Mouse (Mus musculus) hindbrain, embryonic 14.5 days (tissue): Measurements from ENCODE around the gene Myom3. TPM values are rescaled to one million over a fixed set of nuclear protein-coding genes. Genes with fewer than 3 reads are reported as not detected.

Source experiments
- ATAC-seq: fragments of 200-750 bp; cut with Nextera tagmentation; 2 replicates; pipeline ENCODE4 v1.8.0; 2017; ENCODE audit warnings: moderate number of reproducible peaks, mild to moderate bottlenecking, moderate TSS enrichment, moderate library complexity; ENCODE audit not compliant: low FRiP score
- DNase-seq: peaks from one replicate; pipeline ENCODE4 v3.0.0-alpha.2; 2015; ENCODE audit warnings: low spot score
- H3K27ac ChIP-seq: fragments of 300-500 bp; sonication (generic); 2 replicates; pipeline ENCODE4 v1.5.1; 2014; ENCODE audit warnings: mild to moderate bottlenecking, moderate library complexity
- H3K27me3 ChIP-seq: fragments of 300-500 bp; sonication (generic); 2 replicates; pipeline ENCODE4 v1.6.1; 2014; ENCODE audit warnings: mild to moderate bottlenecking, low read length, mixed read lengths; ENCODE audit not compliant: control insufficient read depth, insufficient read depth
- H3K36me3 ChIP-seq: fragments of 300-500 bp; sonication (generic); replicated peaks from 2 replicates; pipeline ENCODE4 v1.6.1; 2014; ENCODE audit not compliant: control insufficient read depth, insufficient read depth
- H3K4me1 ChIP-seq: fragments of 300-500 bp; sonication (generic); replicated peaks from 2 replicates; pipeline ENCODE4 v1.6.1; 2014; ENCODE audit warnings: antibody characterized with exemption, low read length, mixed read lengths; ENCODE audit not compliant: control insufficient read depth, insufficient read depth
- H3K4me2 ChIP-seq: fragments of 300-500 bp; sonication (generic); replicated peaks from 2 replicates; pipeline ENCODE4 v1.6.1; 2014; ENCODE audit warnings: mild to moderate bottlenecking, moderate library complexity
- H3K4me3 ChIP-seq: fragments of 300-500 bp; sonication (generic); replicated peaks from 2 replicates; pipeline ENCODE4 v1.5.1; 2014; ENCODE audit warnings: mild to moderate bottlenecking, low read length
- H3K9ac ChIP-seq: fragments of 300-500 bp; sonication (generic); 2 replicates; pipeline ENCODE4 v1.6.1; 2014
- H3K9me3 ChIP-seq: fragments of 300-500 bp; sonication (generic); 2 replicates; pipeline ENCODE4 v1.6.1; 2016; ENCODE audit warnings: low read length; ENCODE audit not compliant: control insufficient read depth
- WGBS: fragments of 180-500 bp; shearing (Covaris S2); extraction: QIAGEN DNeasy Blood & Tissue Kit; methylation state at CpG from one replicate; pipeline ENCODE4 v1.1.7; 2014; 5-methylcytosine and 5-hydroxymethylcytosine counted together
- polyA plus RNA-seq: library from polyadenylated mRNA; unstranded; fragments of >200 nt; fragmentation: Nextera tagmentation; extraction: Ambion mirVana; gene quantifications from 2 replicates; pipeline ENCODE4 v1.2.1, GENCODE M21; 2014

Gene Myom3
- polyA plus RNA-seq, 1 experiment from 2014 or later, result 0.09 TPM

DNA sequence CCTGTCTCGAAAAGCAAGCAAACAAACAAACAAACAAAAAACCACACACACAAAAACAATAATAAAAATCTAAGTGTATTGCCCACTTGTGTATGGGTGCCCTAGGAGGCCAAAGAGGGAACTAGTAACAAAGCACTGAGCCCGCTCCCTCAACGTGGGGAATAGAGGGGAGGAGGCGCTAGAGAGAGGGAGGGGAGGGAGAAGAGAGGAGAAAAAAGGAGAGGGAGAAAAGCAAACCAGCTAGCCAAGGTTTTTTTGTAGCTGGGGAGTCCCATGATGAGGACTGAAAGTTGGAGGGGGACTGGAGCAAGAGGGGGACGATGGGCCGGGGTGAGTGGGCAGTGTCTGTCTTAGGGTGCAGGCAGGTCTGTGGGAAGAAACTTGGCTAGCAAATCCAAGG, 95.6 kb downstream of the Myom3 start:
- Histone ChIP-seq H3K9ac (peak overlapping the region; percentile 72), H3K4me1 (peaks cover 48% of the 10 kb centered on the region), H3K36me3 (no peaks in the 10 kb centered on the region), H3K27me3 (no peaks in the 10 kb centered on the region), H3K9me3 (no peaks in the 10 kb centered on the region), H3K27ac (peak overlapping the region; percentile 98), H3K4me3 (peak overlapping the region; percentile 84), H3K4me2 (peak overlapping the region; percentile 82)
- 9% methylated on average over 6 of the region's 6 CpGs for WGBS
- ATAC-seq (peak; percentile 3; the same call in 1 of the 2 replicates), DNase-seq (no peak)

- under 1% methylated on average over 63 of the region's 67 CpGs for WGBS
- DNase-seq (peak; percentile 99), ATAC-seq (peak; percentile 96)
- peaks cover 49% of the 10 kb centered on the region for H3K4me1 ChIP-seq
- H3K27ac ChIP-seq, result peak within 1 kb of the TSS; percentile 98
- H3K27me3 ChIP-seq, result no peaks in the 10 kb centered on the region
- H3K36me3 ChIP-seq, result no peaks in the 10 kb centered on the region
- no peaks in the 10 kb centered on the region for H3K9me3 ChIP-seq
- peak within 1 kb of the TSS; percentile 94 for H3K9ac ChIP-seq
- H3K4me2 ChIP-seq, result peak within 1 kb of the TSS; percentile 82
- peak within 1 kb of the TSS; percentile 84 for H3K4me3 ChIP-seq
These were observed 96.2 kb downstream of the Myom3 start, which contains the start of gene Srsf10 for GRCm38 (mm10) chr4:135855536-135856222. Srsf10 (plus strand) TSS chr4:135855747.

DNA sequence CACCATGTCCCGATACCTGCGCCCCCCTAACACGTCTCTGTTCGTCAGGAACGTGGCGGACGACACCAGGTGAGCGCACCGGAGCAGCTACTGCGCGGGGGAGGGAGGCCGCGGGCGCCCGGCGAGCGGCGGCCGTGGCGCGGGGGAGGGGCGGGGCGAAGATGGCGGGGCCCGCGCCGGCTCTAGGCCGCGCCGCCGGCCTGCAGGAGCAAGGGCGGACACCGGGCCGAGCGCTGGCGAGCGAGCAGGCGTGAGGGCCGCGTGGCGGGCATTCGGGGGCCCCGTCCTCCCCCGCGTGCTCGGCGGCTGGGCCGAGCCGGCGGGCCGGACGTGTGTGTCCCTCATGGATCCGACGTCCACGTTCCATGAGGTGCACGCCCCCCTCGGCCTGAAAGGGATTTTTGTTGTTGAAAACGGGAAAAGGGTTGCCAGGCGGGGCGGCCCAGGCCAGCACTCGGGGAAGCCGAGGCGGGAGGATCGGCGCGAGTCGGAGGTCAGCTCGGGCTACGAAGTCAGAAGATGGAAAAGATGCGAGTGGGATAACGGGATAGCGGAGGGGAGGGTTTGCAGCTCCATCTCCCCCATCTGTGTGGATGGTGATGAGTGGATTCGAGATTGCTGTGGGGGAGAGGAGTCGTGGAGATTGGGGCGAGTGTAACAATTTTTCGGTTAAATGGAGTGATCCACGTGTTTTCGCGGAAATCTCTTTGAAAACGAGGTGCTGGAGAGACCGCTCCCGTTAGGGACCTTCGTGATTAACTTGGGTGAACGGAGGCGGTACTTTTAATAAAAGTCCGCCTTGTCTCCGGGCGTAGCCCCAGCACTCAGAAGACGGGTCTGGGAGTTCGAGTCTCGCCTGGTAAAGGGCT, 96.9 kb downstream of the Myom3 start:
- DNase-seq (peak; percentile 53), ATAC-seq (peak; percentile 83)
- H3K4me3 ChIP-seq, result peak overlapping the region; percentile 84
- no peaks in the 10 kb centered on the region for H3K27me3 ChIP-seq
- no peaks in the 10 kb centered on the region for H3K36me3 ChIP-seq
- peak overlapping the region; percentile 82 for H3K4me2 ChIP-seq
- WGBS, result under 1% methylated on average over 80 of the region's 91 CpGs
- peak overlapping the region; percentile 94 for H3K9ac ChIP-seq
- H3K27ac ChIP-seq, result peak overlapping the region; percentile 98
- no peaks in the 10 kb centered on the region for H3K9me3 ChIP-seq
- peaks cover 52% of the 10 kb centered on the region for H3K4me1 ChIP-seq

- WGBS, result 13% methylated on average over 7 of the region's 7 CpGs
- peaks cover 12% of the 10 kb centered on the region for H3K36me3 ChIP-seq
- DNase-seq (no peak), ATAC-seq (no peak)
- H3K4me2 ChIP-seq, result peak overlapping the region; percentile 82
- 0 out of 2 replicates have a peak overlapping the region, but pooled peaks have one; percentile 7 for H3K27ac ChIP-seq
- H3K4me3 ChIP-seq, result peak overlapping the region; percentile 84
- H3K27me3 ChIP-seq, result no peaks in the 10 kb centered on the region
- peaks cover 52% of the 10 kb centered on the region for H3K4me1 ChIP-seq
- H3K9me3 ChIP-seq, result no peaks in the 10 kb centered on the region
- H3K9ac ChIP-seq, result peak overlapping the region; percentile 94
These were observed 98.2 kb downstream of the Myom3 start for GRCm38 (mm10) chr4:135857597-135858186.

Other genes starting within 250 kb of the Myom3 start
- 1.0 and 1.1 TPM in 2 replicates for gene Grhl3, start 186.1 kb upstream of the Myom3 start, polyA plus RNA-seq
- gene Ifnlr1, start 73.4 kb upstream of the Myom3 start, polyA plus RNA-seq, result 0.25 and 0.54 TPM in 2 replicates
- not detected in 2 replicates for gene Il22ra1, start 31.5 kb upstream of the Myom3 start, polyA plus RNA-seq
- 200 and 208 TPM in 2 replicates for gene Srsf10, start 96.0 kb downstream of the Myom3 start, polyA plus RNA-seq
- gene Pnrc2, start 114.1 kb downstream of the Myom3 start, polyA plus RNA-seq, result 95.0 and 105 TPM in 2 replicates
- gene Cnr2, start 135.7 kb downstream of the Myom3 start, polyA plus RNA-seq, result 0.13 and 0.17 TPM in 2 replicates
- gene Fuca1, start 161.0 kb downstream of the Myom3 start, polyA plus RNA-seq, result 68.8 and 72.0 TPM in 2 replicates
- gene Hmgcl, start 186.7 kb downstream of the Myom3 start, polyA plus RNA-seq, result 60.3 and 63.3 TPM in 2 replicates
- gene Gale, start 204.0 kb downstream of the Myom3 start, polyA plus RNA-seq, result 41.9 and 42.9 TPM in 2 replicates
- gene Lypla2, start 212.9 kb downstream of the Myom3 start, polyA plus RNA-seq, result 183 and 191 TPM in 2 replicates
- gene Pithd1, start 227.5 kb downstream of the Myom3 start, polyA plus RNA-seq, result 60.7 and 65.5 TPM in 2 replicates